Mouse (Mus musculus): ENCODE measurements around the gene Elovl7.

- TF ChIP-seq CTCF (IDR thresholded peaks at IDR 0.05; ENCODE audit: control insufficient read depth, insufficient read depth, insufficient read length) (no peak), MAX (IDR thresholded peaks at IDR 0.05) (no peak), MYOG (IDR thresholded peaks at IDR 0.05; ENCODE audit: control insufficient read depth, extremely low read depth, insufficient read length) (no peak), USF1 (IDR thresholded peaks at IDR 0.05; ENCODE audit: low read depth) (no peak), MYOD1 (IDR thresholded peaks at IDR 0.05; ENCODE audit: control insufficient read depth, insufficient read length, low read depth) (no peak), FOSL1 (IDR thresholded peaks at IDR 0.05; ENCODE audit: insufficient read depth, low read length, poor library complexity, severe bottlenecking) (no peak)
Measured at GRCm38 (mm10) chr13:108298241-108298640, 84.0 kb downstream of the Elovl7 start.

All from C2C12 (cell line).